Mouse (Mus musculus) neural tube, embryonic 11.5 days (tissue): Measurements from ENCODE around the gene Opcml. TPM values are rescaled to one million over a fixed set of nuclear protein-coding genes. Genes with fewer than 3 reads are reported as not detected.

Experiments used
- ATAC-seq: fragments of 200-750 bp; cut with Nextera tagmentation; 2 replicates; pipeline ENCODE4 v1.8.0; 2017; ENCODE audit warnings: moderate number of reproducible peaks, mild to moderate bottlenecking, moderate TSS enrichment, moderate library complexity; ENCODE audit not compliant: insufficient read depth, low FRiP score, low TSS enrichment
- DNase-seq: peaks from one replicate; pipeline ENCODE4 v3.0.0-alpha.2; 2015; ENCODE audit warnings: low spot score
- H3K27ac ChIP-seq: fragments of 300-500 bp; sonication (generic); 2 replicates; pipeline ENCODE4 v1.5.1; 2014; ENCODE audit warnings: low read depth, mild to moderate bottlenecking, low read length
- H3K27me3 ChIP-seq: fragments of 300-500 bp; sonication (generic); 2 replicates; pipeline ENCODE4 v1.6.1; 2014; ENCODE audit warnings: mild to moderate bottlenecking, low read length, mixed read lengths; ENCODE audit not compliant: control insufficient read depth, insufficient read depth
- H3K36me3 ChIP-seq: fragments of 300-500 bp; sonication (generic); 2 replicates; pipeline ENCODE4 v1.6.1; 2014; ENCODE audit warnings: mild to moderate bottlenecking, low read length, moderate library complexity, mixed read lengths; ENCODE audit not compliant: control insufficient read depth, insufficient read depth
- H3K4me1 ChIP-seq: fragments of 300-500 bp; sonication (generic); 2 replicates; pipeline ENCODE4 v1.6.1; 2014; ENCODE audit warnings: low read length, mixed read lengths; ENCODE audit not compliant: control insufficient read depth, insufficient read depth
- H3K4me2 ChIP-seq: fragments of 300-500 bp; sonication (generic); 2 replicates; pipeline ENCODE4 v1.6.1; 2014; ENCODE audit warnings: low read depth, mild to moderate bottlenecking, moderate library complexity
- H3K4me3 ChIP-seq: fragments of 300-500 bp; sonication (generic); 2 replicates; pipeline ENCODE4 v1.5.1; 2014; ENCODE audit warnings: low read depth, low read length
- H3K9ac ChIP-seq: fragments of 300-500 bp; sonication (generic); 2 replicates; pipeline ENCODE4 v1.6.1; 2014; ENCODE audit warnings: mild to moderate bottlenecking, low read length
- H3K9me3 ChIP-seq: fragments of 300-500 bp; sonication (generic); 2 replicates; pipeline ENCODE4 v1.6.1; 2016; ENCODE audit warnings: low read length; ENCODE audit not compliant: control insufficient read depth
- WGBS: fragments of 180-500 bp; shearing (Covaris S2); extraction: QIAGEN DNeasy Blood & Tissue Kit; methylation state at CpG from one replicate; pipeline ENCODE4 v1.1.7; 2014; 5-methylcytosine and 5-hydroxymethylcytosine counted together
- polyA plus RNA-seq: library from polyadenylated mRNA; unstranded; fragments of >200 nt; fragmentation: Nextera tagmentation; extraction: Ambion mirVana; gene quantifications from 2 replicates; pipeline ENCODE4 v1.2.1, GENCODE M21; 2014

Gene Opcml
- polyA plus RNA-seq, 1 experiment from 2014 or later, result 3.6 TPM

DNA sequence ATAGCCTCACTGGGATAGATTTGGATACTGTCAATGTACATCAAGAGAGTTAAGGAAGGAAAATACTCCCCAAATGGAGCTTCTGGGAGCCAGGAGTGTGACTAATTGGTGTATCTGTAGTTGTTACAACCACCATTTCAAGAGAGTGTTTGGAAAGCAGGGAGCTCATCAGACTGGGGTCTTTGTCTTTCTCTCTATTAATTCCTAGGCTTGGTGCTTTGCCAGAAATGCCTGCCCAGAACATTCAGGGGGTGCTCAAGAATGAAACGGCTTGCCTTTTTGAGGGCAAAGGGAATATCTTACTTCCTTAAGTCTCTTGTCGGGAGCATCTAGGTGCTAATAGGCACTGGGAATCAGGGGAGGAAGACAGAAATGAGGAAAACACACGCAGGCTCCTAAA is 416.9 kb downstream of the Opcml start:
- Histone ChIP-seq H3K4me1 (no peaks in the 10 kb centered on the region), H3K27me3 (no peaks in the 10 kb centered on the region), H3K9me3 (no peaks in the 10 kb centered on the region), H3K36me3 (no peaks in the 10 kb centered on the region), H3K9ac (no peak overlapping the region), H3K27ac (no peak overlapping the region), H3K4me2 (no peak overlapping the region), H3K4me3 (no peak overlapping the region)
- 84% methylated on average over 3 of the region's 3 CpGs for WGBS
- no peak for ATAC-seq
- DNase-seq, result no peak

DNA sequence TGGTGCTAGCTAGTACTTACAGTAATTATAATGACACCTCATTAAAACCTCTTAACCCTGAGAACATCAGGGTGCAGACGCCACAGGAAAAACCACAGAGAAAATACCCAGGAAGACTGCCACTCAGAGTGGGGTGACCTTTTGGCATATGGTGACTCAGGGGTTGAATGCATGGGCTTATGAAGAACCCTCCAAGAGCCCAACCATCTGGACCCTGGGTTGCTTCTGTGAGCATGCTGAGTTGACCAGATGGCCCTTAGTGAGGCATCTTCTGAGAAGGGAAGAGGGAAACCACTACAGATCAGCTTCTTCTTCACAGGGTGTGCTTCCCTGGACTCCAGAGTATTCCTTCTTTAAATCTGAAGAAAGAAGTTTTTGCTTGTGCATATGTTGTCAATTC is 418.1 kb downstream of the Opcml start:
- DNase-seq (no peak), ATAC-seq (no peak)
- Histone ChIP-seq H3K27me3 (no peaks in the 10 kb centered on the region), H3K4me2 (no peak overlapping the region), H3K9me3 (no peaks in the 10 kb centered on the region), H3K9ac (no peak overlapping the region), H3K4me3 (no peak overlapping the region), H3K27ac (no peak overlapping the region), H3K36me3 (no peaks in the 10 kb centered on the region), H3K4me1 (no peaks in the 10 kb centered on the region)
- 71% methylated on average over 1 of the region's 1 CpGs for WGBS

DNA sequence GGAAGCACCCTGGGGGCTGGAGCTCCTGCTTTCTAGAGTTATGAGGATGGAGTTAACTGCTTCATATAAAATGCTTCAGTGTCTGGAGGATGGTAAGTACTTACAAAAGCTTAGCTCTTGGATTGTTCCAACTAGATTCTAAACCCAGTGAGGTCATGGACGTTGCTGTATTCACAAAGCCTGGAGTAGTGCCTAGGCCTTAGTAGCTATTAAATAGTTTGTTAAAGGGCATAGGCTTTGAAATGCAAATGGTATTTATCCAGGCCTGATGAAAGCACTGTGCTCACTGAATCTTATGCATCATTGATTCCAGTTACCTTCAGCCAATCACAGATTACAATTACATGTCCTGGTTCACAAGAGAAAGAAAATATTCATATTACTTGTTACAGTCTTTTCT is 421.3 kb downstream of the Opcml start:
- Histone ChIP-seq H3K4me3 (no peak overlapping the region), H3K4me2 (no peak overlapping the region), H3K9ac (no peak overlapping the region), H3K27me3 (no peaks in the 10 kb centered on the region), H3K36me3 (no peaks in the 10 kb centered on the region), H3K9me3 (no peaks in the 10 kb centered on the region), H3K4me1 (no peaks in the 10 kb centered on the region), H3K27ac (no peak overlapping the region)
- no peak for DNase-seq
- no peak for ATAC-seq
- WGBS, result 43% methylated on average over 1 of the region's 1 CpGs

DNA sequence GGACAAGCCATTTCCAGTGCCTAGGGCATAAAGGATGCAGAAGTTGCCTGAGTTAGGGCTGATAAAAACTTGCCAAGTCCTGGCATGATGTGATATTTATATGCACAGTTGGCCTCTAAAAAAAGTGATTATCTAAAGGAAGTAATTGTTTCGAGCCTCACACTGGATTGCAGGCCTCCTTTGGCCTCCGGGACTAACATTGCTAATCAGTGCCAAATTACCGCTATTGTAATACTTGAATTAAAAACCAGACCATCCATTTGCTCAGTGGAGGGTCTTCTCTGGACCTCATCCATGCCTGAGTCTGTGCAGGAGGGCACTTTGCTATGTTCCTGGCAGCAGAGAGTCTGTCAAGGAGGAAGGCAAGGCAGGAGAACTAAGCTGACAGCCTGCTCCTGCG is 423.3 kb downstream of the Opcml start:
- H3K27ac ChIP-seq, result no peak overlapping the region
- no peaks in the 10 kb centered on the region for H3K27me3 ChIP-seq
- no peak for DNase-seq
- no peak overlapping the region for H3K4me2 ChIP-seq
- H3K9me3 ChIP-seq, result no peaks in the 10 kb centered on the region
- no peak for ATAC-seq
- no peaks in the 10 kb centered on the region for H3K36me3 ChIP-seq
- WGBS, result 84% methylated on average over 4 of the region's 4 CpGs
- H3K4me1 ChIP-seq, result no peaks in the 10 kb centered on the region
- H3K9ac ChIP-seq, result no peak overlapping the region
- no peak overlapping the region for H3K4me3 ChIP-seq

DNA sequence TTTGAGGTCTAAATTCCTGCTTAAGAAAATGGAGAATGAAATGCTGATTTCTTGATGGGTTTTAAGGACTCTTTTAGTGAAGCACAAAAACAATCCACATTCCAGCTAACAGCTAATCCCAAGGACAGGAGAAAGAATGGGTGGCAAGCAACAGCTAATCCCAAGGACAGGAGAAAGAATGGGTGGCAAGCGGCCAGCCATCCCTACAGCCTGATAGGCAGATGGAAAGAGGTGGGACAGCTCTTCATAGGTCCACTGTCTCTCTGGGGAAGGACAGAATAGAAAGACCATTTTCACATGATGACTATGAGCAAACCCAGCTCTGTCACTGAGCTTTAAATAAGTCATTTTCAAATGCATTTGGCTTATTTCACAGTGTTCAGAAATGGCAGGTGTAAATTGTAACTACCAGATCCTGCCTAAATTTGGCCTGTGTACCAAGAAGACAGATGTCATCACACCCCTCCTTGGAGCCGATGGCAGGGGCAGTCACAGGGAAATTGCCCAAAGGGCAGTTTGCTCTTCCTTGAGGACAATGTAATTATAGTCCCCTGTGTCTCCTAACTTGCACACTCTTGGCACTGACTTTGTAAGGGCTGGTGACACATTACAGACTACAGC is 427.6 kb downstream of the Opcml start:
- H3K4me3 ChIP-seq, result no peak overlapping the region
- DNase-seq, result no peak
- 77% methylated on average over 2 of the region's 2 CpGs for WGBS

DNA sequence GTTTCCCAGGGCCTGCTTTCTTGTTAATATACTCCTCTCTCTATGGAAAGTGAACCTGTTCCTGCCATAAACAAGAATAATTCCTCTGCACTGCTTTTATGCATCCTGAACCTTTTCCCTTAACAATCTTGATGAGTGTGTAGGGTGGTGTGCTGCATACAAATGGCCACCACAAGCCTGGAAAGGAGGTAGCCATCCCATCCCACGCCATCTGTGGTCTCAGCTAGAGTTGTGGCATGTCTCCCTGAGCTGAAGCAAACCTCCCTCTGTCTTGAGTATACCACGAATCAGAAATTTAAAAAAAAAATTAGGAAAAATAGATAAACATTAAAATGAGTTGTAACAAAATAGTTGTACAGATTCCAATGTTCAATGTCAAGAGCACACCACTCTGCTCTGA is 432.2 kb downstream of the Opcml start:
- no peaks in the 10 kb centered on the region for H3K27me3 ChIP-seq
- H3K36me3 ChIP-seq, result no peaks in the 10 kb centered on the region
- H3K9ac ChIP-seq, result no peak overlapping the region
- no peak overlapping the region for H3K27ac ChIP-seq
- H3K4me2 ChIP-seq, result no peak overlapping the region
- H3K4me3 ChIP-seq, result no peak overlapping the region
- H3K9me3 ChIP-seq, result no peaks in the 10 kb centered on the region
- 68% methylated on average over 2 of the region's 2 CpGs for WGBS
- H3K4me1 ChIP-seq, result no peaks in the 10 kb centered on the region
- ATAC-seq, result no peak
- DNase-seq, result no peak

More for the DNA sequence above, 427.6 kb downstream of the Opcml start:
- H3K4me1 ChIP-seq, result no peaks in the 10 kb centered on the region
- H3K9ac ChIP-seq, result no peak overlapping the region
- no peaks in the 10 kb centered on the region for H3K27me3 ChIP-seq
- no peak for ATAC-seq
- no peaks in the 10 kb centered on the region for H3K9me3 ChIP-seq
- no peaks in the 10 kb centered on the region for H3K36me3 ChIP-seq
- no peak overlapping the region for H3K27ac ChIP-seq
- H3K4me2 ChIP-seq, result no peak overlapping the region

DNA sequence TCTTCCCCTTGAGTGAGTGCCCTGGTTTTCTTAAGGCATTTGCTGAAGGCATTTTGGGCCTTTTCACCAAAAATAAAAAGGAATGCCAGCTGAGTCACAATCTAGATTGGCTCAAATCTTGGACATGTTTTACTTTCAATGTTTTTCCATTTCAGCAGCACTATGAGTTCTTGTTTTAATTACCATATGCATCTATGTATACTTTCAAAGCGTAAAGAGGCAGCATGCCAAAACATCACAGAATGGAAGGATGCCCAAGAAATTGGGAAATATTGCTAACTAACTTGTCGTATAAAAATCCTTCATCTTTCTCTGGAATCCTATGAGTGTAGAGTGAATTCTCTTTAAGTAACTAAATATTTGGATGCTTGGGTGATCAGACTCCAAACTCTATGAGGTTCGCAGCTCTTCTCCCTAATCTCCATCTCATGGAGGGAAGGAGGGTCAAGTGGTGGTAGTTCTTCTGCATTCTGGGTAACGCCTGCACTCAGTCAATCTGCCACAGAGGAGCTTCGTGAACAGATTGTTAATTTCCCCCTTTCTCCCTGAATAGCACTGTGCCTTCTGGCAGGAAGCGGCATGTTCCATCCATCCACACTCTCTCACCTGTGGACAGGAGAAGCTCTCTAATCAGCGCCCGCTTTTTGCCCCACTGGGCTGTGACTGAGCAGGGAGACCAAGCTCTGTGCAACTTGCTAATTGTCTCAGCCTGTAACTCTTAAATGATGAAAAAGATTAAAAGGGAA is 435.4 kb downstream of the Opcml start:
- 90% methylated on average over 8 of the region's 8 CpGs for WGBS
- DNase-seq (no peak), ATAC-seq (no peak)
- H3K4me3 ChIP-seq, result no peak overlapping the region
- H3K9me3 ChIP-seq, result no peaks in the 10 kb centered on the region
- no peaks in the 10 kb centered on the region for H3K27me3 ChIP-seq
- no peak overlapping the region for H3K4me2 ChIP-seq
- H3K27ac ChIP-seq, result no peak overlapping the region
- H3K36me3 ChIP-seq, result no peaks in the 10 kb centered on the region
- H3K9ac ChIP-seq, result no peak overlapping the region
- no peaks in the 10 kb centered on the region for H3K4me1 ChIP-seq

DNA sequence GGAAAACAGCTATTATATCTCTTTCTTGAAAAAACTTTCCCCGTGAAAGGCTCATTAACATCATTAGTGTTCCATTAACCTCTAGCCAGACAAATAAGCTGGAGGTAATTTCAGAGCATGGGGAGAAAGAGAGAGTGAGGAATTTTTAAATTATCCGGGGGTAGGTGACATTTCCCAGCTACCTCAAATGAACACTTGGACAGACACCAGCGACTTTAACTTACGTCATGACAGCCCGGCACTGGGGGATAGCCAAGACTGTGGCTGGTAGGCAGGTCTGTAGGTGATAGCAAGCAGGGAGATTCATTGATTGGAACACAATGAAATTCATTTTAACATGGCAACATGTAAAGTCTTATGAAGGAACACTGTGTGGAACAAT is 436.0 kb downstream of the Opcml start:
- H3K4me3 ChIP-seq, result no peak overlapping the region
- DNase-seq, result no peak
- no peak overlapping the region for H3K27ac ChIP-seq
- H3K9ac ChIP-seq, result no peak overlapping the region
- no peak overlapping the region for H3K4me2 ChIP-seq
- WGBS, result 84% methylated on average over 5 of the region's 5 CpGs
- ATAC-seq, result no peak
- H3K9me3 ChIP-seq, result no peaks in the 10 kb centered on the region
- no peaks in the 10 kb centered on the region for H3K27me3 ChIP-seq
- no peaks in the 10 kb centered on the region for H3K36me3 ChIP-seq
- no peaks in the 10 kb centered on the region for H3K4me1 ChIP-seq

DNA sequence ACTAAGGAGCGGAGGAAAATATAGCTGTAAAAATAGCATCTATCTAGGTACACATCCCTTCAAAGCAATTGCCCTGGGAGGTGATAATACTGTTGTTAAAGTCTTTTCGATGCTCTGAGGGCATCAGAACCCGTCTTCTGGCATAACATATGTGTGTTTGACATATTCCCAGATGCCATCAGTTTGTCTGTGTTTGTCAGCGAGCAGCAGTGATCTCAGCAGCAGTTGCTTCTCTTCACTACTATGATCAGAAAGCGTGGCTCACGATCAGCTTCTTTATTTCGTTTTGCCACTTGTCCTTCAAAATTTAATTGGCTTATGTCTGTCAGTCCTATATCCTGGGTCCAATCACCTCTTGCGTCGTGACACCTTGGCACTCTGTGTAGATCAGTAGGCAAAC is 447.9 kb downstream of the Opcml start:
- no peak for DNase-seq
- no peaks in the 10 kb centered on the region for H3K36me3 ChIP-seq
- no peak overlapping the region for H3K4me3 ChIP-seq
- H3K9me3 ChIP-seq, result no peaks in the 10 kb centered on the region
- 92% methylated on average over 9 of the region's 9 CpGs for WGBS
- no peak overlapping the region for H3K9ac ChIP-seq
- ATAC-seq, result no peak
- H3K4me1 ChIP-seq, result no peaks in the 10 kb centered on the region
- no peaks in the 10 kb centered on the region for H3K27me3 ChIP-seq
- no peak overlapping the region for H3K27ac ChIP-seq
- no peak overlapping the region for H3K4me2 ChIP-seq
